Mouse (Mus musculus): ENCODE measurements around the gene Bax.
A peak's percentile ranks its signal among the peaks of the same experiment; 100 is the strongest.

The Bax gene

GRCm38 (mm10) chr7:45415636-45416035 lies 51.1 kb downstream of the Bax start:
- DNase-seq (ENCODE audit: low read depth, low spot score), result no peak

- no peak for DNase-seq (ENCODE audit: low read depth, low spot score)
These were observed 51.9 kb downstream of the Bax start for GRCm38 (mm10) chr7:45414740-45415224.

- DNase-seq (ENCODE audit: low read depth, low spot score), result no peak
These were observed 52.6 kb downstream of the Bax start for GRCm38 (mm10) chr7:45413864-45414739.

GRCm38 (mm10) chr7:45413113-45413863 lies 53.4 kb downstream of the Bax start, which contains the start of gene Ntf5:
TSS of gene Ntf5 (plus strand) at chr7:45413695.
- peak; percentile 63 for DNase-seq (ENCODE audit: low read depth, low spot score)

GRCm38 (mm10) chr7:45412421-45412820 lies 54.3 kb downstream of the Bax start:
- DNase-seq (ENCODE audit: low read depth, low spot score), result no peak

All from A20 (cell line).